Mouse (Mus musculus): ENCODE data around the gene Atp2a2.
"Not testable (repeated sequence)": the region's sequence is repeated elsewhere in the genome, so short reads cannot be mapped to it uniquely, and the experiment has no call there.

Atp2a2 gene

DNA sequence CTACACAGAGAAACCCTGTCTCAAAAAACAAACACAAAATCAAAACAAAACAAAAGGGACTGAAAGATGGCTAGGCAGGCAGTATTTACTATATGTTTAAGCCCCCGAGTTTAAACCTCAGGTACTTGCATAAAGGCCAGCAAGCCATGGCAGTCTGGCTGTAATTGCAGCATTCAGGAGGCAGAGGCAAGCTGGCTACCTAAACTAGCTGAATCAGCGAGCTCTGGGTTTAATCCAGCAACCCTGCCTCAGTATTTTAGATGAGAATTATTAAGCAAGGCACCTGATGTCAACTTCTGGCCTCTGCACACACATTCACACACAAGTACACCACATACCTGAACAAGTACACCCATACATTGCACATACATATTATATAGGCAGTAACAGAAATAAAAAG lies 4.0 kb downstream of the Atp2a2 start:
- no peak for DNase-seq (ENCODE audit: low spot score in 2 of 2)

DNA sequence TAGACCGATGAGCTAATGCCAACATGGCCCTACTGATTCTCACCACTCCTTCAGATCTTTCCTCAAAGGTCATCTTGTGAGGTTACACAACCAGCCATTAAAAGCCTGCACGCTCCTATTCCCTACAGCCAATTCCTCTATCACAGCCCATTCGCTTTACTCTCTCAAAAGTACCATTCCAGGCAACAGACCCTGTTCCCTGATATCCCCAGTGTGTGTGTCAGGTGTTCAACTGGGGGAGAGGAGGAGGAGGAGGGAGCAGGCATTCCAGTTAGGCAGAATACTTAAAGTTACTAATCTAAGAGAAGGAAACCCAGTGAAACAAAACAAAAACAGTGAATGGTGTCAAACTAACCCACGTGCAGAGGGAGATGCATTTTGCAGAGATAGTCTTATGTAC lies 5.0 kb downstream of the Atp2a2 start:
- no peak for DNase-seq (ENCODE audit: low spot score in 2 of 2)

DNA sequence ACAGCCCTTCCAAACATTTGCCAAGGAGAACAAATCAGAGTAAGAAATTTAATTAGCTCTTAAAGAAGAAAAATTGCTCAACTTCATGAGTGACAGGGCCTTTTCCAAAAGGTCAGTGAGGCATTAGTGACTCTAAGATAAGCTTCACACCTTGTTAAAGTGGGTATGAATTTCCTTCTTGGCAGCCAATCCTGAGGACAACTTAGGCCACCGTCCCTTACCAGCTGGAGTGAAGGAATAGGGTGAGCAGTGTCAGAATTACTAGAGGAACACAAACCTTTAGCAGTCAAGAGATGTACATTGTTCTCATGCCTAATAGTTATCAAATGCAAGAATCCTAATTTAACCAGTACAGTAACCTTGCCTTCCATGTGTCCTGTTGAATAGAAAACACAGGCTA lies 7.6 kb downstream of the Atp2a2 start:
- no peak for DNase-seq (ENCODE audit: low spot score in 2 of 2)

- no peak for DNase-seq (ENCODE audit: low spot score in 2 of 2)
These were observed 9.0 kb downstream of the Atp2a2 start for GRCm38 (mm10) chr5:122493035-122493434.

DNA sequence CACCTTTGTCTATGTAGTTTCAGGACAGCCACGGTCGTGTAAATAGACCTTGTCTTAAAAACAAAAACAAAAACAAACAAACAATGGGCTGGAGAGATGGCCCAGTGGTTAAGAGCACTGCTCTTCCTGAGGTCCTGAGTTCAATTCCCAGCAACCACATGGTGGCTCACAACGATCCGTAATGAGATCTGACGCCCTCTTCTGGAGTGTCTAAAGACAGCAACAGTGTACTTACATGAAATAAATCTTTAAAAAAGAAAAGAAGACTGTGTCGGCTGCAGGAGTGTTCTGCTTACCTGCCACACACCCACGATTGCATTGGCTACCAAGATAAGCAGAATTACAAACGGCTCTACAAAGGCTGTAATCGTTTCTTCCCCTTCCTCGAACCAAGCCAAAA lies 10.6 kb downstream of the Atp2a2 start:
- DNase-seq (ENCODE audit: low spot score in 2 of 2) = no peak

- no peak for DNase-seq (ENCODE audit: low spot score in 2 of 2)
These were observed 11.9 kb downstream of the Atp2a2 start for GRCm38 (mm10) chr5:122490148-122490547.

GRCm38 (mm10) chr5:122487825-122488224 lies 14.2 kb downstream of the Atp2a2 start:
- no peak for DNase-seq (ENCODE audit: low spot score in 2 of 2)

- DNase-seq (ENCODE audit: low spot score in 2 of 2) = not testable (repeated sequence)
These were observed 15.8 kb downstream of the Atp2a2 start for GRCm38 (mm10) chr5:122486243-122486642.

GRCm38 (mm10) chr5:122482733-122483391 lies 19.2 kb downstream of the Atp2a2 start:
- DNase-seq (ENCODE audit: low spot score in 2 of 2) = no peak

DNA sequence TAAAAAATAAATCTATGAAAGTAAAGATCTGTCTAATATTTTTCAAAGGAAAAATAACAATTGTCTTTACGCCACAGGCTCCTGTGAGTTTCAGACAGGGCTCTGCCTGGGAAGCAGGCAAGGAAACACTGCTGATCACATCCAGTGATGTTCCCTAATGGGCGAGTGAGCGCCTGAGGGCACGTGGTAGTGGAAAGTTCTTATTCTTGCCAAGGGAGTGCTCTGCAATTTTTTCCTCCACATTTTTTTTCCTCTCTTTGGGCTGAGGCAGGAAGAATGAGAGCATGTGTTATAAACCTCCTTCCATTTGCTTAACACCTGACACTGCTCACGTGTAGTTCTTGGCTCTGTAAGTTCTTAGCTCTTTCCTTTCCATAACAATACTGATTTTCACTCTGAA lies 20.2 kb downstream of the Atp2a2 start:
- DNase-seq (ENCODE audit: low spot score in 2 of 2) = no peak

- no peak for DNase-seq (ENCODE audit: low spot score in 2 of 2)
These were observed 22.9 kb downstream of the Atp2a2 start for GRCm38 (mm10) chr5:122479131-122479530.

DNA sequence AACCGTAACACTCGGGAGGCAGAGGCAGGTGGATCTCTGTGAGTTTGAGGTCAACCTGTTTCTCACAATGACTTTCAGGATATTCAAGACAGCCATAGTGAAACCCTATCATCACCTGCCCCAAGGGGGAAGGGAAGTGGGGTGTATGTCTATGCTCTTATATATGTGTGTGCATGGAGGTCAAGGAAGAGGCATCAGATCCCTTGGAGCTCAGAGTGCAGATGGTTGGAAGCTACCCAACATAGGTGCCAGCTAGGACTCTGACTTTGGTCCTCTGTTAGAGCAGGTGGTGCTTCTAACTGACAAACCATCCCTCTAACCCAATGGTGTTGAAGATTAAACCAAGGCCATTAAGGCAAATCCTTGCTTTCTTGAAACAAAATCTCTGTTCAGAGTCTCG lies 24.5 kb downstream of the Atp2a2 start:
- DNase-seq (ENCODE audit: low spot score in 2 of 2) = no peak

DNA sequence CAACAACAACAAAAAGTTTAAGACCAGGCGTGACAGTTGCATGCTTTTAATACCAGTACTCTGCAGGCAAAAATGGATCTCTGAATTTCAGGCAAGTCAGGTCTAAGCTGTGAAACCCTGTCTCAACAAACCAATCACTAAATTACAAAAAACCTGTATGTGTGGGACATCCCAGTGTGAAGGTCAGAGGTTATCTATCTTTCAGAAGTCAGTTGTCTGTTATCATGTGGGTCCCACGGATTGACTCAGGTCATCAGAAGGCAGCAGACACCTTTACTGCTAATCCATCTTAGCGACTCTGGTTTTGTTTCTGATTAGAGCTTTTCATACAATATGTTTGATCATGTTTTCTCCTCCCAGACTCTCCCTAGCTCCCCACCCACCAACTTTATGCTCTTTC lies 25.9 kb downstream of the Atp2a2 start:
- no peak for DNase-seq (ENCODE audit: low spot score in 2 of 2)

DNA sequence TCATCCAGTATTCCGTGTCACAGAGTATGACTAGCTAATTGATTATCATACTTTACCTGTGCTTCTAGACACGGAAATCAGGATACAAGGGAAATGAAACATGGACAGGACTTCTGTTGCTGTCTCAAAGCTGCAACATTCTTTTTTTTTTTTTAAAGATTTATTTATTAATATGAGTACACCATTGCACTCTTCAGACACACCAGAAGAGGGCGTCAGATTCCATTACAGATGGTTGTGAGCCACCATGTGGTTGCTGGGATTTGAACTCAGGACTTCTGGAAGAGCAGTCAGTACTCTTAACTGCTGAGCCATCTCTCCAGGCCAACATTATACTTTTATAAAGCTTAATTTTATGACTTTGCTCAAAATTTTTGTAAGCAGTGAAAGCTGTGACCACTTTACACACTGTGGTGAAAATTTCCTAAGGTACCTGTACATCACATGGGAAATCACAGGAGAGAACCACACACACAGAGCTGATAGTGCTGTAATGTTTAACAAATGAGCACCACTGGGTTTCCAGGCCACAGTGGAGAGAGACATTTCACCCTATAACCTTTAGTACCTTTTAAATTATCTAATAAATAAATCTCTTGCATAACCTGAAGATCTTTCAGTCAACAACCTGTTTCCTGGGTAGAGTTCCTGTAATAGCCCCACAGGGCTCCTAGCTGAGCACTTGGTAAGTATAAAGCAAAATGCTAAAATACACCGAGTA lies 27.2 kb downstream of the Atp2a2 start:
- DNase-seq (ENCODE audit: low spot score in 2 of 2) = no peak

GRCm38 (mm10) chr5:122471658-122472057 lies 30.4 kb downstream of the Atp2a2 start:
- DNase-seq (ENCODE audit: low spot score in 2 of 2) = no peak

GRCm38 (mm10) chr5:122461431-122461830 lies 40.6 kb downstream of the Atp2a2 start:
- DNase-seq (ENCODE audit: low spot score in 2 of 2) = no peak

DNA sequence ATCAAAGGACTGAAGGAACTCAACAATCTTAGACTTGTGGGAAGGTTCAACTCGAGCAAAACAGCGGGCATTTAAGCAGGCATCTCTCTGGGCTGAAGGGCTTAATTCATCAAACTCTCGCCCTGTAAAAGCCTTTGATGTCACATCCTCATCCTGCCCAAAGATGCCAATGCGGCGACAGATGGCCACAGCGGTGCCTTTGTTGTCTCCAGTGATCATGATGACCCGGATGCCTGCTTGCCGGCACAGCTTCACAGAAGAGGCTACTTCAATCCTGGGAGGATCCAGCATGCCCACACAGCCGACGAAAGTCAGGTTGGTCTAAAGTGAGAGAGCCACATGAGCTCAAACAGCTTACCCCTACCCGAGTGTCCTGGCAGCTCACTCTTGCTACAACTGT lies 41.4 kb downstream of the Atp2a2 start:
- DNase-seq (ENCODE audit: low spot score in 2 of 2) = no peak

DNA sequence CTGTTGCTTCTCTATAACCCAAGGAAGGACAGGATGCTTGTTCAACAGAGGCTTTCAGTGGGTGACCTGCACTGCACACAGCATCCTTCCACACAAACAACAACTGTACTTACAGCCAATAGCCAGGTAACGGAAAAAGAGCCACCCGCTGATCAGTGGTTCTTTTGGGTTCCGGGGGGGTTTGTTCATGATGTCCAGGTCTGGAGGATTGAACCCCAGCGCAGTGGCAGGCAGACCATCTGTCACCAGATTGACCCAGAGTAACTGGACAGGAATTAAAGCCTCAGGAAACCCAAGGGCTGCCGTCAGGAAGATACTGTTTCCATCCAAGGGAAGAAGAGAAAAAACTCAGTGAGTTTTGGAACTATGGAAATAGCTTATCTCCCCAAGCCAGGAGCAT lies 42.7 kb downstream of the Atp2a2 start:
- DNase-seq (ENCODE audit: low spot score in 2 of 2) = no peak

DNA sequence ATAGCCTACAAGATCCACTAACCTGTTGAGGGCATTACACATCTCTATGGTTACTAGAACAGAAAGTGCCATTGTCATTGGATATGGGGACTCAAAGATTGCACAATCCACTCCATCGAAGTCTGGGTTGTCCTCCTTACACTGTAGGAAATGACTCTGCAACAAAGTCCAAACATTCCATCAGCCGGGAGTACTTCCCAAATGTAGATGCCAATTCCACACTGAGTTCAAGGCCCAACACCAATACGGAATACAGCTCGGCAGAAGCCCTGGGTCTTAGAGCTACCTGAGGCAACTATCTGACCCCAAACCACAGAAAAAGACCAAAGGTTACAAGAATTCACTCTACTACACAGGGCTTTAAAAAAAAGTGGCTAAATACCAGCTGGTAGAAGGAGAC lies 44.0 kb downstream of the Atp2a2 start:
- no peak for DNase-seq (ENCODE audit: low spot score in 2 of 2)

GRCm38 (mm10) chr5:122457054-122457453 lies 45.0 kb downstream of the Atp2a2 start:
- not testable (repeated sequence) for DNase-seq (ENCODE audit: low spot score in 2 of 2)

- no peak for DNase-seq (ENCODE audit: low spot score in 2 of 2)
These were observed 46.4 kb downstream of the Atp2a2 start for GRCm38 (mm10) chr5:122455584-122455983.

GRCm38 (mm10) chr5:122454883-122455282 lies 47.1 kb downstream of the Atp2a2 start:
- DNase-seq (ENCODE audit: low spot score in 2 of 2) = no peak

GRCm38 (mm10) chr5:122454442-122454841 lies 47.6 kb downstream of the Atp2a2 start:
- no peak for DNase-seq (ENCODE audit: low spot score in 2 of 2)

GRCm38 (mm10) chr5:122453188-122453587 lies 48.8 kb downstream of the Atp2a2 start:
- DNase-seq (ENCODE audit: low spot score in 2 of 2) = no peak

All from spleen, postnatal 36 days (tissue).